Mouse (Mus musculus) subcutaneous adipose tissue, adult 2 months (tissue): ENCODE results near the gene Pax5. TPM values are rescaled to one million over a fixed set of nuclear protein-coding genes. Genes with fewer than 3 reads are reported as not detected.

Experiments
- polyA plus RNA-seq: library from polyadenylated mRNA; depleted of rRNA; stranded (reverse); fragments of >200 nt; gene quantifications from 2 replicates; pipeline ENCODE4 v1.2.3, GENCODE M21; 2012; ENCODE audit warnings: low replicate concordance; rRNA removed

Pax5 gene
- polyA plus RNA-seq: 0.16 and 0.31 TPM in 2 replicates

DNA sequence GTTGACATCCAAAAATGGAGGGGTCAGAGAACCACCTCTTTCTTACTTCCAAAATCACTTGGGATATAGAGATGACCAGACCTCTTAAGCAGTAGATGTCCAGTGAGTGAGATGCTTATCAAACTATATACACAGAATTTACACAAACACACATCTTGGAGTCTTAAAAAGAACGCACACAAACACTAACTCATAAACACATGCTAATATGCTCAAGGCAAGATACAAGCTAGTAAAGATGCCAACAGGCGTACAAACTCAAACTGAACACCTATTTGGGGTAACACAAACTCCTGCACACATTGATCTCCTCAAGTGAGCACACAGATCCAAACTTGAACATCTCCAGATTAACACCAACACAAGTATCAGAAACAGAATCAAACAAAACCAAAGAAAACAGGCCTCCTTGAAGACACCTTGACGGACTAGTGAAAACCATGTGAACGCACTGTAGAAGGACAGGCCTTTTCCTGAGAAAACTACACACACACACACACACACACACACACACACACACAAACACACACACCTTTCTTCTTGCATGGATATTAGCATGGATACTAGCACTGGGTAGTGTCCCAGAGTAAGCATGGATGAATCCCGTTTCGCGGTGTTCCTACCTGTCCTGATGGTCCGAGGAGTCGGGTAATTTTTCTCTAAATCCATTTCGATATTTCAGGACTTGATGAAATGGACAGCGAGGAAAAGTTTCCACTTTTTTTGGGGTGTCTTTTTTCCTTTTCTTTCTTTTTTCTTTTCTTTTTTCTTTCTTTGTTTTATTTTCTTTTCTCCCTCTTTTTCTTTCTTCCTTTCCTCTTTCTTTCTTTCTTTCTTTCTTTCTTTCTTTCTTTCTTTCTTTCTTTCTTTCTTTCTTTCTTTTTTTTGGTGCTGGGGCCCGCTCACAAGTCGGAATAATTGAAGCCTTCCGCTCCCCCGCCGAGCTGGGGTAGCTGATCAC, at the start of gene Pax5:
Gene Pax5 (minus strand): TSS at position 748 of the 961 bp plus-strand sequence.

DNA sequence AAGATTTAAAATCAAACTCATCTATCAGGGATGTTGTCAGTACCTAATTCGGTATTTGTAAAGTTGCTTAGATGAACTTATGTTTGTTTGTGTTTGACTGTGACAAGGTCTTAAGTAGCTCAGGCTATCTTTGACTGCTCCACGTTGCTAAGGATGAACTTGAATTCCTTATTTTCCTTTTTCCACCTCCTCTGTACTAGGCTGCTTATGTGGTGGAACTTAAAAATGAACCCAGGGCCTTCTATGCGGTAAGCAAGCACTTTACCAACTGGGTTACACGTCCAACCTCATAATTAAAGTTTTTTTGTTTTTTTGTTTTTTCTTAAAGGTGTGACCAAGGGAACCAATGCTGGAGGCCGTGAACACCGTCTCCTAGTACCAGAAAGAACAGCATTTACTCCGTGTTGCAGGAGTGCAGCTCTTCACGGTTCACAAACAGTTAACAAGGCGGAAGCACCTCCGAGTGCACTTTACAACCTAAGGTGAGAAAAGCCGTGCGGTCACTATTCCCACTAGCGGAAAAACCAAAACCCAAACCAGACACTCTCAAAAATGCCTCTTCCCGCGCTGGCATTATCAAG, 45.4 kb upstream of the Pax5 start, which contains the start of gene Zcchc7:
Gene Zcchc7 (plus strand): TSS at position 325 of the 581 bp plus-strand sequence.

Other genes starting within 250 kb of the Pax5 start
- 12.3 and 21.6 TPM in 2 replicates for gene Zcchc7, start 45.4 kb upstream of the Pax5 start, polyA plus RNA-seq